Mouse (Mus musculus) E14TG2a.4 (cell line): Measurements from ENCODE around the gene Ern2.

Source experiments
- H3K27me3 ChIP-seq: 2 replicates; pipeline ENCODE4 v1.6.1; 2014; ENCODE audit warnings: low read length, control low read depth; ENCODE audit not compliant: insufficient read depth
- H3K36me3 ChIP-seq: 2 replicates; pipeline ENCODE4 v1.6.1; 2014; ENCODE audit warnings: low read length, control low read depth; ENCODE audit not compliant: insufficient read depth
- H3K4me1 ChIP-seq: replicated peaks from 2 replicates; pipeline ENCODE4 v1.6.1; 2014; ENCODE audit warnings: low read depth, low read length, control low read depth
- H3K4me3 ChIP-seq: replicated peaks from 2 replicates; pipeline ENCODE4 v1.5.1; 2014; ENCODE audit warnings: mild to moderate bottlenecking, low read length
- H3K9me3 ChIP-seq: 2 replicates; pipeline ENCODE4 v1.6.1; 2014; ENCODE audit warnings: low read length, control low read depth
- CTCF ChIP-seq: conservative IDR thresholded peaks from 2 replicates; pipeline ENCODE4 v1.5.1; 2014; ENCODE audit warnings: low read length
- NANOG ChIP-seq: IDR thresholded peaks from 2 replicates; pipeline ENCODE4 v1.6.1; 2014; ENCODE audit warnings: borderline replicate concordance, low read length, mixed read lengths
- POU5F1 ChIP-seq: IDR thresholded peaks from 2 replicates; pipeline ENCODE4 v1.6.1; 2014; ENCODE audit warnings: low read length, borderline replicate concordance

Ern2 gene

GRCm38 (mm10) chr7:122186043-122186442 lies at the start of gene Ern2:
Gene Ern2, minus strand, starts transcription at chr7:122186207.
- Histone ChIP-seq H3K4me1 (peaks cover 18% of the 10 kb centered on the region), H3K27me3 (peaks cover 25% of the 10 kb centered on the region), H3K4me3 (peak within 1 kb of the TSS; percentile 49), H3K36me3 (no peaks in the 10 kb centered on the region), H3K9me3 (no peaks in the 10 kb centered on the region)
- no peak for TF ChIP-seq POU5F1
- no peak for TF ChIP-seq CTCF
- TF ChIP-seq NANOG = no peak

- Histone ChIP-seq H3K36me3 (no peaks in the 10 kb centered on the region), H3K4me1 (peaks cover 24% of the 10 kb centered on the region), H3K9me3 (peaks cover 20% of the 10 kb centered on the region), H3K4me3 (no peak overlapping the region), H3K27me3 (0 out of 2 replicates have a peak, but pooled peaks cover 3% of the 10 kb centered on the region)
- TF ChIP-seq CTCF (no peak), POU5F1 (no peak), NANOG (no peak)
Measured at GRCm38 (mm10) chr7:122230866-122231265, 44.9 kb upstream of the Ern2 start.

DNA sequence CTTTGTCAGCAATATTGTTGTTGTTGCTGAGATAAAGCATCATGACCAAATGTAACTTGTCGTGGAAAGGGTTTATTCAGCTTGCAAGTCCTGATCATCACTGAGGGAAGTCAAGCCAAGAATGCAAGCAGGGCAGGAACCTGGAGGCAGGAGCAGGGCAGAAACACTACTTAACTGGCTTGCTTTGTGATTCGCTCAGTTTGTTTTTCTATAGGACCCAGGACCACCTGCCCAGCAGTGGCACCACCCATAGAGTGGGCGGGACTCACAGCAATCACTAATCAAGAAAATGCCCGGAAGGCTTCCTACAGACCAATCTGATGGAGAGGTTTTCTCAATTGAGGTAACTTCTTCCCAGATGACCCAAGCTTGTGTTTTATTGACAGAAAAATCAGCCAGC lies 43.9 kb upstream of the Ern2 start:
- Histone ChIP-seq H3K9me3 (peaks cover 20% of the 10 kb centered on the region), H3K36me3 (no peaks in the 10 kb centered on the region), H3K4me3 (no peak overlapping the region), H3K4me1 (peaks cover 23% of the 10 kb centered on the region), H3K27me3 (0 out of 2 replicates have a peak, but pooled peaks cover 3% of the 10 kb centered on the region)
- no peak for TF ChIP-seq CTCF
- TF ChIP-seq POU5F1 = no peak
- no peak for TF ChIP-seq NANOG

DNA sequence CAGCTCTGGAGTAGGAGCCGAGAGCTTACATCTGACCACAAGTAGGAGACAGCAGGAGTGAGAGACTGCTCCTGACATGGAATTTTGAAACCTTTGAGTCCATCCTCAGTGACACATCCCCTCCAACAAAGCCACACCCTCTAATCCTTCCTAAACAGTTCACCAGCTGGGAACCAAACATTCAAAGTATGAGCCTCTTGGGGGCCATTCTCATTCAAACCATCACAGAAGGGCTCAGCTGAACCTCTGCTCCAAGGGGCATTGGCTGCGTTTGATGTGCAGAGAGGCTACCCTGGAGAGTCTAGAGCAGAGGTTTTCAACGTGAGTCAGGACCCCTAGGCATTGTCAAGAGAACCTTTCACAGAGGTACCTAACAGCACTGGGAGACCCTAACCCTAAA lies 43.3 kb upstream of the Ern2 start:
- Histone ChIP-seq H3K4me3 (no peak overlapping the region), H3K27me3 (0 out of 2 replicates have a peak, but pooled peaks cover 5% of the 10 kb centered on the region), H3K4me1 (peaks cover 19% of the 10 kb centered on the region), H3K9me3 (peaks cover 20% of the 10 kb centered on the region), H3K36me3 (no peaks in the 10 kb centered on the region)
- TF ChIP-seq NANOG (no peak), POU5F1 (0 out of 2 replicates have a peak, but pooled peaks have one; percentile 8)

DNA sequence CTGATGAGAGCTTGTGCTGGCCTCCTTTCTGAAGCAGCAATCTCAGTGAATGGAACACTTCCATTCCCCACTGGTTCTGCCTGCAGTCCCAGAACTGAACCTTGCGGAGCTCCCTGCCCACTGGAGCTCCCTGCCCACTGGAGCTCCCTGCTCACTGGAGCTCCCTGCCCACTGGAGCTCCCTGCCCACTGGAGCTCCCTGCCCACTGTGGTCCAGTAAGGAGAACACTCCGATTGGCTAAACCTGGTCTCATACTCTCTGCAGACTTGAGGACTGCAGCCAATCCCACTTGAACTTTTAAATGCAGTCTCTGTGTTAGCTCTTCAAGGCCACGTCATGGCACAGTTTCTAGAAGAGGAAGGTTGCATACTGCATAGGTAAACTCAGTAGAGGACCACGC lies 40.7 kb upstream of the Ern2 start:
- Histone ChIP-seq H3K4me1 (peaks cover 24% of the 10 kb centered on the region), H3K9me3 (peaks cover 17% of the 10 kb centered on the region), H3K36me3 (no peaks in the 10 kb centered on the region), H3K4me3 (no peak overlapping the region), H3K27me3 (0 out of 2 replicates have a peak, but pooled peaks cover 3% of the 10 kb centered on the region)
- no peak for TF ChIP-seq CTCF
- no peak for TF ChIP-seq NANOG
- no peak for TF ChIP-seq POU5F1

- H3K4me1 ChIP-seq = peaks cover 21% of the 10 kb centered on the region
- 0 out of 2 replicates have a peak, but pooled peaks cover 3% of the 10 kb centered on the region for H3K27me3 ChIP-seq
- peaks cover 17% of the 10 kb centered on the region for H3K9me3 ChIP-seq
- no peak for TF ChIP-seq NANOG
- TF ChIP-seq CTCF = no peak
- TF ChIP-seq POU5F1 = no peak
- no peak overlapping the region for H3K4me3 ChIP-seq
- H3K36me3 ChIP-seq = no peaks in the 10 kb centered on the region
Measured at GRCm38 (mm10) chr7:122226020-122226742, 40.2 kb upstream of the Ern2 start.

DNA sequence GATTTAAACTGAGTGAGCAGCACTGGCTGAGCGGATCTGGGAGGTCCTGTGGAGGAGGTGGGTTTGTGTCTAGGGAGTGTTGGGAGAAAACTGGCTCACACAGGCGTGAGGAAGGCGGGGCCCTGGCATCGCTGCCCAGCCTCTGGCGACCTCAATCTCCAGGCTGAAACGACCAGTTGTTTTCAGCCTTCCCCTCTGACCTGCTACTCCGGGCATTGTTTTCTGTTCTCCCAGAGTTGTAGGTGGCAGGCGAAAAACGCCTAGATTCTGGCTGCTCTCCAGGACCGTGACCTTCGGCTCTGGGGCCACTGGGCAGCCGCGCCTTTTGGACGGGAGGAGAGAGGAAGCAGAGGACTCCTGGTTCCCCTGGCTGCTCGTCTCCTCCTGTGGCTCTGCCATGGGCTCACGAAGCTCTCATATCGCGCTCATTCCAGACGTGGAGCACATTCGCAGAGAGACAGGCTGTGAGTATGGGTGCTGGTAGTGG lies 33.4 kb upstream of the Ern2 start, which contains the start of gene Chp2:
Gene Chp2 (plus strand): TSS at position 182 of the 487 bp plus-strand sequence.
- Histone ChIP-seq H3K36me3 (no peaks in the 10 kb centered on the region), H3K4me3 (peak within 1 kb of the TSS; percentile 60), H3K9me3 (peaks cover 5% of the 10 kb centered on the region), H3K4me1 (peaks cover 23% of the 10 kb centered on the region), H3K27me3 (peaks cover 23% of the 10 kb centered on the region)
- TF ChIP-seq POU5F1 (no peak), CTCF (no peak)

DNA sequence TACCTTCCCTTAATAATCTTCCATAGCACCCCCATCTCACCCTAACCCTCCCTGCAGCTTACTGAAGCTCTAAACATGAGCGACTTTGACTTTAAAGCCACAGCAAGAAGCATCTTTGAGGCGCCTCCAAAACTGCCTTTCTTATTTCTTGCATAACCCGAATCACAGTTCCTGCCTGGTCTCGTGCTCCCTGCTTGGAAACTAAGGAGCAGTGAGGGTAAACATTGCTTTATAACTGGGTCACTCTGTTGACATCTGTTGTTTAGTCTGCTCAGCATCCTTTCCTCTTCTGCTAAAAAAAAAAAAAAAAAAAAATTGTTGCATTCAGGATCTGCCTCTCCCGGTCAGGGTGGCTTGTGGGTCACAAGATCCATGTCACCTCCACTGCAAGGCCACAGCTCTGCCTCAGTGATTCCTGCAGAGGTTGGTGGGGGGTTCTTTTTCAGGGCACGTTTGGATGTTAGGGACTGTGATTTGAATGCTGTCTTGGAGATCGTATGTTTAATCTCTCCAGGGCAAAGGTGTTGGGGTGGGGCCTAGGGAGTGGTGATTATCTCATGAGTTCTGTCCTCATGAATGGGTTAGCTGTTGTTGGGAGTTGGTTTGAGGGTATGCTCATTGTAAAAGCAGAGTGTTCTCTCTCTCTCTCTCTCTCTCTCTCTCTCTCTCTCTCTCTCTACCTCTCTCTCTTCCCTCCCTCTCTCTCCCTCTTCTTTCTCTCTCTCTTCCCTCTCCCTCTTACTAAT lies 22.4 kb upstream of the Ern2 start:
- Histone ChIP-seq H3K4me1 (no peaks in the 10 kb centered on the region), H3K9me3 (no peaks in the 10 kb centered on the region), H3K27me3 (peaks cover 21% of the 10 kb centered on the region), H3K36me3 (no peaks in the 10 kb centered on the region), H3K4me3 (no peak overlapping the region)
- TF ChIP-seq POU5F1 (no peak), CTCF (no peak), NANOG (no peak)
